Mouse (Mus musculus): Measurements from ENCODE around the gene Slc16a7. TPM values are rescaled to one million over a fixed set of nuclear protein-coding genes. Genes with fewer than 3 reads are reported as not detected.

Slc16a7 gene
- polyA plus RNA-seq, 1 experiment from 2014 or later = 4.8 TPM

GRCm38 (mm10) chr10:125175013-125175650 lies 214.1 kb downstream of the Slc16a7 start:
- no peaks in the 10 kb centered on the region for H3K4me1 ChIP-seq (replicated peaks; ENCODE audit: control insufficient read depth, insufficient read depth, low read length)
- H3K9ac ChIP-seq (ENCODE audit: low read length) = no peak overlapping the region
- H3K9me3 ChIP-seq (ENCODE audit: control insufficient read depth, low read length) = no peaks in the 10 kb centered on the region
- H3K4me2 ChIP-seq (ENCODE audit: low read depth, low read length) = no peak overlapping the region
- H3K4me3 ChIP-seq (ENCODE audit: low read length) = no peak overlapping the region
- 73% methylated on average over 5 of the region's 5 CpGs for WGBS
- no peaks in the 10 kb centered on the region for H3K36me3 ChIP-seq (ENCODE audit: control insufficient read depth, insufficient read depth, low read length)
- ATAC-seq (ENCODE audit: low read depth) = no peak
- no peak overlapping the region for H3K27ac ChIP-seq (ENCODE audit: low read length)
- no peaks in the 10 kb centered on the region for H3K27me3 ChIP-seq (ENCODE audit: control insufficient read depth, insufficient read depth, low read depth, low read length)

GRCm38 (mm10) chr10:125171625-125172024 lies 217.6 kb downstream of the Slc16a7 start:
- no peak overlapping the region for H3K4me2 ChIP-seq (ENCODE audit: low read depth, low read length)
- H3K9me3 ChIP-seq (ENCODE audit: control insufficient read depth, low read length) = no peaks in the 10 kb centered on the region
- no peaks in the 10 kb centered on the region for H3K27me3 ChIP-seq (ENCODE audit: control insufficient read depth, insufficient read depth, low read depth, low read length)
- H3K4me1 ChIP-seq (replicated peaks; ENCODE audit: control insufficient read depth, insufficient read depth, low read length) = no peaks in the 10 kb centered on the region
- H3K4me3 ChIP-seq (ENCODE audit: low read length) = no peak overlapping the region
- H3K36me3 ChIP-seq (ENCODE audit: control insufficient read depth, insufficient read depth, low read length) = no peaks in the 10 kb centered on the region
- 84% methylated on average over 10 of the region's 10 CpGs for WGBS
- ATAC-seq (ENCODE audit: low read depth) = no peak
- no peak overlapping the region for H3K9ac ChIP-seq (ENCODE audit: low read length)
- H3K27ac ChIP-seq (ENCODE audit: low read length) = no peak overlapping the region

DNA sequence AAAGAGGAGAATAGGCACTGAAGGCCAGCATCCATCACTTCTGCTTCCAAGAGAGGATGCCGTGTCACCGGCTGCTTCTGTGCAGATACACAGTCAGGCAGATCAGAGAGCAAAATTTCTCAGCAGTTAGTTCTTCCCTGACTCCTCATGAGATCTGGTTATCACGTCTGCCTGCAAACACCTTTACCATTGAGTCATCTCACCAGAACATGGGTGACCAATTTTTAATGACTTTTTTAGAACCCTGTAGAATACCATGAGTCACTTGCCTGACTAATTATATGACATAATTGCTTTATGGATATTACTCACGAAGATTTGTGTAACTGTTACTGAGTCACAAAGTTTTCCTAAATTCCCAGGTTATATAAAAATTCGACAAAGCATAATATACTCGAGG lies 218.1 kb downstream of the Slc16a7 start:
- no peak for ATAC-seq (ENCODE audit: low read depth)

More for the DNA sequence above, 218.1 kb downstream of the Slc16a7 start:
- Histone ChIP-seq H3K36me3 (ENCODE audit: control insufficient read depth, insufficient read depth, low read length) (no peaks in the 10 kb centered on the region), H3K4me3 (ENCODE audit: low read length) (no peak overlapping the region), H3K4me2 (ENCODE audit: low read depth, low read length) (no peak overlapping the region), H3K9me3 (ENCODE audit: control insufficient read depth, low read length) (no peaks in the 10 kb centered on the region), H3K27ac (ENCODE audit: low read length) (no peak overlapping the region), H3K4me1 (replicated peaks; ENCODE audit: control insufficient read depth, insufficient read depth, low read length) (no peaks in the 10 kb centered on the region), H3K27me3 (ENCODE audit: control insufficient read depth, insufficient read depth, low read depth, low read length) (no peaks in the 10 kb centered on the region), H3K9ac (ENCODE audit: low read length) (no peak overlapping the region)
- WGBS = 80% methylated on average over 6 of the region's 6 CpGs
